Mouse (Mus musculus) ES-E14 (cell line): ENCODE data around the gene Mapk7. TPM values are rescaled to one million over a fixed set of nuclear protein-coding genes. Genes with fewer than 3 reads are reported as not detected.

Experiments used
- DNase-seq: peaks from one replicate; pipeline ENCODE4 v3.0.0-alpha.2; 2013; ENCODE audit warnings: low read depth, low spot score
- H3K27ac ChIP-seq: 2 replicates; pipeline ENCODE4 v1.5.1; 2012; ENCODE audit warnings: low read depth, mild to moderate bottlenecking, low read length, moderate library complexity, mixed read lengths; ENCODE audit not compliant: poor library complexity, insufficient read depth, severe bottlenecking
- H3K36me3 ChIP-seq: 2 replicates; pipeline ENCODE4 v1.6.1; 2012; ENCODE audit warnings: mild to moderate bottlenecking, low read length, moderate library complexity, mixed read lengths; ENCODE audit not compliant: control insufficient read depth, poor library complexity, insufficient read depth, severe bottlenecking
- H3K4me1 ChIP-seq, 2 experiments: fragments of 150-350 bp in 1 of 2; sonication (generic) in 1 of 2; 2 replicates each; pipeline ENCODE4 v1.6.1; 2012; ENCODE audit warnings: low read length in 2 of 2, mild to moderate bottlenecking in 1 of 2, mixed read lengths in 1 of 2; ENCODE audit not compliant: control insufficient read depth in 2 of 2, insufficient read depth in 2 of 2, poor library complexity in 1 of 2
- H3K4me3 ChIP-seq, 2 experiments: fragments of 150-350 bp in 1 of 2; sonication (generic) in 1 of 2; 2 replicates each; pipeline ENCODE4 v1.5.1; 2012; ENCODE audit warnings: low read length in 2 of 2, low read depth in 1 of 2, mild to moderate bottlenecking in 1 of 2, mixed read lengths in 1 of 2; ENCODE audit not compliant: insufficient read depth in 1 of 2, poor library complexity in 1 of 2, severe bottlenecking in 1 of 2
- H3K9ac ChIP-seq: 2 replicates; pipeline ENCODE4 v1.6.1; 2012; ENCODE audit warnings: low read depth, mild to moderate bottlenecking, low read length, mixed read lengths; ENCODE audit not compliant: poor library complexity, insufficient read depth, severe bottlenecking
- H3K9me3 ChIP-seq: fragments of 150-350 bp; sonication (generic); 2 replicates; pipeline ENCODE4 v1.6.1; 2012; ENCODE audit warnings: low read depth, mild to moderate bottlenecking, low read length; ENCODE audit not compliant: control insufficient read depth, insufficient read depth
- CHD2 ChIP-seq: IDR thresholded peaks from 2 replicates; pipeline ENCODE4 v1.6.1; 2014; ENCODE audit warnings: mild to moderate bottlenecking, low read depth, low read length, inconsistent platforms
- HCFC1 ChIP-seq: IDR thresholded peaks from 2 replicates; pipeline ENCODE4 v1.6.1; 2012; ENCODE audit warnings: low read length, inconsistent platforms, borderline replicate concordance; ENCODE audit not compliant: insufficient read depth
- MAFK ChIP-seq: IDR thresholded peaks from 2 replicates; pipeline ENCODE4 v1.6.1; 2014; ENCODE audit warnings: mild to moderate bottlenecking, low read depth, low read length, inconsistent platforms; ENCODE audit not compliant: insufficient read depth
- ZC3H11A ChIP-seq: IDR thresholded peaks from 2 replicates; pipeline ENCODE4 v1.6.1; 2012; ENCODE audit warnings: low read depth, mild to moderate bottlenecking, inconsistent platforms, low read length, borderline replicate concordance
- ZNF384 ChIP-seq: IDR thresholded peaks from 2 replicates; pipeline ENCODE4 v1.6.1; 2012; ENCODE audit warnings: low read depth, low read length, inconsistent platforms
- in situ Hi-C, 2 experiments: fragments of 600-800 bp; cut with MboI; formaldehyde crosslinking; loops; one replicate each; pipeline ENCODE4 v1.15.1; 2025; ENCODE audit warnings: low sequenced_read_pairs in 2 of 2, inconsistent platforms in 1 of 2; ENCODE audit not compliant: unreplicated experiment in 2 of 2
- total RNA-seq: library from RNA; depleted of rRNA; stranded (reverse); fragments of 300-350 nt; gene quantifications from 2 replicates; pipeline ENCODE4 v1.2.3, GENCODE M21; 2012

Mapk7 gene
- total RNA-seq, 1 experiment: 25.3 TPM

- Histone ChIP-seq H3K4me1 (peaks cover 4 to 27% of the 10 kb centered on the region in 2 experiments; a peak in 3 of 4 replicates), H3K4me3 (no peak overlapping the region), H3K9ac (no peak overlapping the region), H3K27ac (no peak overlapping the region), H3K9me3 (no peaks in the 10 kb centered on the region), H3K36me3 (peaks cover 38% of the 10 kb centered on the region)
- no peak for DNase-seq
- in situ Hi-C loops: no loop called here
- TF ChIP-seq ZNF384 (no peak), CHD2 (no peak), MAFK (no peak), HCFC1 (no peak), ZC3H11A (no peak)
Observed at GRCm38 (mm10) chr11:61486458-61487219, 7.6 kb downstream of the Mapk7 start.

GRCm38 (mm10) chr11:61485541-61486457, 8.4 kb downstream of the Mapk7 start:
- Histone ChIP-seq H3K36me3 (peaks cover 30% of the 10 kb centered on the region), H3K4me1 (peaks cover 4 to 27% of the 10 kb centered on the region in 2 experiments; a peak in 3 of 4 replicates), H3K9me3 (no peaks in the 10 kb centered on the region), H3K27ac (no peak overlapping the region), H3K9ac (no peak overlapping the region), H3K4me3 (no peak overlapping the region)
- in situ Hi-C loops: no loop called here
- TF ChIP-seq ZNF384: no peak
- TF ChIP-seq ZC3H11A: no peak
- no peak for TF ChIP-seq MAFK
- no peak for TF ChIP-seq HCFC1
- TF ChIP-seq CHD2: no peak
- DNase-seq: no peak

DNA sequence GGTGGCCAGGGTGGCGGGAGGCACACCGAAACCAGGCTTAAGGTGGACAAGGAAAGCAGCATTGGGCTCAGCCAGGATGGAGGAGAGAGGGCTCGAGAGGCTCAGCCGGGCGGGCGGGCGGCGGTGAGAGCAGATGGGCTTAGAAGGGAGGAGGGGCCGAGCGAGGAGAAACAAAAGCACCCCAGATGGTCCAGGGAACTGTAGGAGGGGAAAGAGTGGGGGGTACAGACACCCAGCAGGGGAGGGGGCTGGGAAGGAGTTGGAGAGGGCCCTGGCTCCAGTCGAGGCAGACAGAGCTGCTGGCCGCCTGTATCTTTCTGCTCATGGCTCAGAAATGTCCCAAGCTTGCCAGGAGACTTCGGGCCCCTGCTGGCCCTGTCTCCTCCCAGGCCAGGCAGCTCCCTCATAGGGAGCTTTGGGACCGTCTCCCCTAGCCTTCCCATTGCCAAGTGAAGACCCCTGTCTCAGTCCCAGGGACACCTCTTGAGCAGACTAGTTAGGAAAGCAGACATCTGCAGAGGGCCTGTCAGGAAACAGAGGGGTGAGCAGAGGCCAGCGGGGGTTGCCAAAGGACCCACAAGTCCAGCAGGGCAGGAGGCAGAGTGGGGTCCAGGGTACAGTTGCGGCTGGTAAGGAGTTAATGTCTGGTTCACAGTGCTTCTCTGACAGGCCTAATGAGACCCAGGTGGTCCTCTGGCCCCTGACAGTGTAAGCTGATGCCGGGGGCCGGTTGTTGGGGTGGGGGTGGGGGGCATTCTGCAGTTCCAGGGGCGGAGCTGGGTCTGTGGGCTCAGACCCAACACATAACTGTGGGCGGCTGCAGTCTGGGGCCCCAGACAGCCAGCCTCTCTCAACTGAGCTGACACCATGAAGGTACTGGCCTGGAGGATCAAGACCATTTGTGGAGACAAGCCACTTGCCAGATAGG, 9.3 kb downstream of the Mapk7 start, which contains the start of gene Mfap4:
Gene Mfap4 (plus strand): TSS at position 819 of the 928 bp plus-strand sequence.
- DNase-seq: no peak
- H3K9me3 ChIP-seq: no peaks in the 10 kb centered on the region
- peaks cover 4 to 27% of the 10 kb centered on the region in 2 experiments; a peak in 3 of 4 replicates for H3K4me1 ChIP-seq
- TF ChIP-seq HCFC1 (no peak), MAFK (no peak), ZC3H11A (no peak), ZNF384 (no peak), CHD2 (no peak)
- in situ Hi-C loops: no loop called here
- H3K27ac ChIP-seq: no peak within 1 kb of the TSS
- H3K4me3 ChIP-seq: peak within 1 kb of the TSS; percentile 47 to 61
- H3K36me3 ChIP-seq: peaks cover 22% of the 10 kb centered on the region
- H3K9ac ChIP-seq: peak within 1 kb of the TSS; percentile 66

- in situ Hi-C loops: no loop called here
- Histone ChIP-seq H3K4me1 (peaks cover 4 to 27% of the 10 kb centered on the region in 2 experiments; a peak in 3 of 4 replicates), H3K9me3 (no peaks in the 10 kb centered on the region), H3K27ac (no peak overlapping the region), H3K4me3 (peak overlapping the region; percentile 47 to 61), H3K36me3 (peaks cover 15% of the 10 kb centered on the region), H3K9ac (peak overlapping the region; percentile 66)
- no peak for DNase-seq
- TF ChIP-seq ZC3H11A (no peak), CHD2 (no peak), MAFK (no peak), ZNF384 (no peak), HCFC1 (no peak)
Observed at GRCm38 (mm10) chr11:61484256-61484612, 10.0 kb downstream of the Mapk7 start.
